Mouse (Mus musculus): Measurements from ENCODE around the gene Olfr706.
"Not testable (repeated sequence)": the region's sequence is repeated elsewhere in the genome, so short reads cannot be mapped to it uniquely, and the experiment has no call there.

The Olfr706 gene

GRCm38 (mm10) chr7:106888062-106888461, at the start of gene Olfr706:
Gene Olfr706 (minus strand): TSS chr7:106888162.
- no peak for DNase-seq (ENCODE audit: extremely low spot score, low read depth, low spot score)

DNA sequence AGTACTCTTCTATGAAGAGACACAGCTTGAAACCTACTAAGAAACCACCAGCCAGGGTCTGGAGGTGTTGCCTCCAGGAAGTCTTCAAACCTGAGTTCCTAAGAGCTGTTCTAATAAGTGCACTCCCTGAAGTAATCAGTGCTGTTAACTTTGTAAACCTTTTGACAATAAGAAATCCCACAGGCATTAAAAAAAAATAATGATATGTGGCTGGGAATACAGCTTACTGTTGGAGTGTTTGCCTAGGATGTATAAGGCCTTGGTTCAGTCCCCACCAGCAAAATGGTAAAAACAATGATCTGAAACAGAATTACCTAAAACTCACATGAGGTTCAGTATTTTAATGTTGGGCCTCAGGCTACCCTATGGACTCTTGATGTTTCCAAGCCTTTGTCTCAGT, 44.2 kb upstream of the Olfr706 start, which contains the start of gene Olfr709-ps1:
Gene Olfr709-ps1, minus strand, starts transcription at position 101 of the 400 bp plus-strand sequence.
- DNase-seq (ENCODE audit: extremely low spot score, low read depth, low spot score): no peak

DNA sequence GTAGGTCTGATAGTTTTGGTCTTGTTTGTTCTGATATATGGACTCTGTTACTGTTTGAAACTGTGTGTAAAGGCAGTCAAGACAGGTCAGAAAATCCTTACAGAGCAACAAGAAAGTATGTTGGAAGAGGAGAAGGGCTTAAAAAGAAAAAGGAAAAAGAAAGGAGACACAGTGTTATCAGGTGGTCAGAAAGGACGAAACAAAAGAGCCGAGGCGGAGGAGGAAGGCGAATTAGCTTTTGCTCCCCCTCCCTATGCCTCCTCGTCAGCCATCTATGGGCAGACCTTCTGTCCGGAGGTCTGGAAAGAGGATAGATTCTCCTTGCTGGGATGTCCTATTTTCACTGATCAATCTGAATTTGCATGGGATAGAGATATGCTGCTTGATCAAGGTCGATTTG, 33.0 kb upstream of the Olfr706 start:
- not testable (repeated sequence) for DNase-seq (ENCODE audit: extremely low spot score, low read depth, low spot score)

GRCm38 (mm10) chr7:106907676-106908075, 19.7 kb upstream of the Olfr706 start, which contains the start of gene Olfr1532-ps1:
Gene Olfr1532-ps1 (plus strand): TSS chr7:106908001.
- no peak for DNase-seq (ENCODE audit: extremely low spot score, low read depth, low spot score)

DNA sequence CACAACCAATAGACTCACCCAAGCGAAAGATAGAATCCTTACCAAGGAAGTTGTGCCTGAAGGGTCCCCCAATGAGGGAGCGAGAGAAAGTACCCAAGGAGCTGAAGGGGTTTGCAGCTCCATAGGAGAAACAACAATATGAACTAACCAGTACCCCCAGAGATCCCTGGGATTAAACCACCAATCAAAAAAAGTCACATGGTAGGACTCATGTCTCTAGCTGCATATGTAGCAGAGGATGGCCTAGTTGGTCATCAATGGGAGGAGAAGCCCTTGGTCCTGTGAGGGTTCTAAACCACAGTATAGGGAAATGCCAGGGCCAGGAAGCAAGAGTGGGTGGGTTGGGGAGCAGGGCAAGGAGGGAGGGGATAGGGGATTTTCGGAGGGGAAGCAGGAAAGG, 13.2 kb upstream of the Olfr706 start, which contains the start of gene Olfr707:
Gene Olfr707, minus strand, starts transcription at position 101 of the 400 bp plus-strand sequence.
- DNase-seq (ENCODE audit: extremely low spot score, low read depth, low spot score): not testable (repeated sequence)

DNA sequence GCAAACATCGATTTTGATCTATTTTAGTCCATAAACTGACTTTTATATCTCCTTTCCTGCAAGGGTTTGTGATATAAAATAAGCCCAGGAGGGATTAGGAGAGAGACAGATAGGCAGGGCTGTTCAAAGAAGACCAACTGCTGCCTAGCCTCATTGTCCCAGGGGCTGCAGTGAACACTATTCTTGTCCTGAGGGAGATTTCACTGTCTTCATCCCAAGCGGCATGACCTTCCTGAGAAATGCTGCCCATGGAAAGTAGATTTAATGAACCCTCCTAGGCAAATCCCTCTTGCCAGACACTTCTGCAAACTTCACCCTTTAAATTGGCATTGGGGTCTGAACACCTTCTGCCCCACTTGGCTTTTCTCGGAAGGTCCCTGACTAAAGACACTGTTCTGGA, 11.2 kb downstream of the Olfr706 start, which contains the start of gene Olfr705:
Gene Olfr705, minus strand, starts transcription at position 101 of the 400 bp plus-strand sequence.
- DNase-seq (ENCODE audit: extremely low spot score, low read depth, low spot score): no peak

GRCm38 (mm10) chr7:106862885-106863284, 25.1 kb downstream of the Olfr706 start, which contains the start of gene Olfr704:
Gene Olfr704 (plus strand): TSS chr7:106863185.
- no peak for DNase-seq (ENCODE audit: extremely low spot score, low read depth, low spot score)

DNA sequence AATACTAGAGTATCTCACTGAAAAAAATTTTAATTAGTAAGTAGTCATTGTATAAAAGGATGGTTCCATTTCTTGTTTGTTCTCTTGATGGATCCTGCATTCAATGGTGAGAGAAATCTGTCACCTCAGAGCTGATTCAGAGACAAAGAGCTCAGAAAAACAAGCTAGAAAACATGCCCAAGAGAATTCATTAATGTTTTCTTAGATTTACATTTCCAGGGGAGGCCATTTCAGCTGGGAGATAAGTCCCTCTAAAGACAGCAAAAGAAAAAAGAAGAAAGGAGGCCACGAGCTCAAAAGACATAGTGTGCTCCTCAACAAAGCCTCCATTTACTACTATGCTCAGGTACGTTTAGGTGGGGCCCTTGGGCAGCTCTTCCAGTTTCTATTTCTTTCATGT, 44.9 kb downstream of the Olfr706 start, which contains the start of gene Olfr703:
Gene Olfr703, plus strand, starts transcription at position 301 of the 400 bp plus-strand sequence.
- no peak for DNase-seq (ENCODE audit: extremely low spot score, low read depth, low spot score)

GRCm38 (mm10) chr7:106833793-106834192, 54.2 kb downstream of the Olfr706 start, which contains the start of gene Olfr702:
Gene Olfr702 (minus strand): TSS chr7:106833893.
- DNase-seq (ENCODE audit: extremely low spot score, low read depth, low spot score): no peak
